Mouse (Mus musculus) natural killer cell, adult 2 months (primary cell): ENCODE measurements around the gene Adgrv1.
"Not testable (repeated sequence)": the region's sequence is repeated elsewhere in the genome, so short reads cannot be mapped to it uniquely, and the experiment has no call there.

Experiments used
- DNase-seq, 2 experiments: peaks; one replicate each; pipeline ENCODE4 v3.0.0; 2022; ENCODE audit warnings: low spot score in 2 of 2

The Adgrv1 gene

GRCm38 (mm10) chr13:81632720-81633415 lies at the start of gene Adgrv1:
Adgrv1 (minus strand) TSS chr13:81633154.
- DNase-seq = no peak

GRCm38 (mm10) chr13:81675333-81675732 lies 42.4 kb upstream of the Adgrv1 start:
- peak in 1 of 2 experiments; percentile 10 for DNase-seq

GRCm38 (mm10) chr13:81667713-81668112 lies 34.8 kb upstream of the Adgrv1 start:
- DNase-seq = no peak

GRCm38 (mm10) chr13:81664331-81664698 lies 31.4 kb upstream of the Adgrv1 start:
- DNase-seq = no peak

GRCm38 (mm10) chr13:81663566-81664330 lies 30.8 kb upstream of the Adgrv1 start:
- DNase-seq = no peak

GRCm38 (mm10) chr13:81658053-81658752 lies 25.2 kb upstream of the Adgrv1 start:
- DNase-seq = peak in 1 of 2 experiments; percentile 4

GRCm38 (mm10) chr13:81657351-81658052 lies 24.5 kb upstream of the Adgrv1 start, which contains the start of gene Lysmd3:
Lysmd3 (plus strand) TSS chr13:81657663.
- peak; percentile 87 to 92 for DNase-seq

- no peak for DNase-seq
These were observed 24.0 kb upstream of the Adgrv1 start for GRCm38 (mm10) chr13:81657008-81657350.

- DNase-seq = no peak
These were observed 23.3 kb upstream of the Adgrv1 start for GRCm38 (mm10) chr13:81656091-81656850.

GRCm38 (mm10) chr13:81650382-81650781 lies 17.4 kb upstream of the Adgrv1 start:
- not testable (repeated sequence) for DNase-seq

GRCm38 (mm10) chr13:81646348-81646747 lies 13.4 kb upstream of the Adgrv1 start:
- DNase-seq = no peak

GRCm38 (mm10) chr13:81644047-81644565 lies 11.2 kb upstream of the Adgrv1 start:
- no peak for DNase-seq

GRCm38 (mm10) chr13:81642491-81643149 lies 9.7 kb upstream of the Adgrv1 start:
- DNase-seq = no peak

- DNase-seq = peak in 1 of 2 experiments; percentile 22
These were observed 8.5 kb upstream of the Adgrv1 start for GRCm38 (mm10) chr13:81641289-81642045.

GRCm38 (mm10) chr13:81640881-81641280 lies 7.9 kb upstream of the Adgrv1 start:
- no peak for DNase-seq

- DNase-seq = no peak
These were observed 6.7 kb upstream of the Adgrv1 start for GRCm38 (mm10) chr13:81639624-81640023.

GRCm38 (mm10) chr13:81630566-81630965 lies 2.4 kb downstream of the Adgrv1 start:
- no peak for DNase-seq

GRCm38 (mm10) chr13:81629395-81629794 lies 3.6 kb downstream of the Adgrv1 start:
- no peak for DNase-seq

GRCm38 (mm10) chr13:81628631-81629190 lies 4.2 kb downstream of the Adgrv1 start:
- no peak for DNase-seq
